Mouse (Mus musculus) liver, embryonic 14.5 days (tissue): Measurements from ENCODE around the gene Srpx2. TPM values are rescaled to one million over a fixed set of nuclear protein-coding genes. Genes with fewer than 3 reads are reported as not detected.

Experiments
- ATAC-seq: fragments of 200-750 bp; cut with Nextera tagmentation; 2 replicates; pipeline ENCODE4 v1.8.0; 2017; ENCODE audit warnings: moderate number of reproducible peaks, mild to moderate bottlenecking, moderate library complexity; ENCODE audit not compliant: insufficient read depth
- DNase-seq, 3 experiments: peaks; one replicate each; pipeline ENCODE4 v3.0.0-alpha.2; 2012 to 2013; ENCODE audit warnings: low read depth in 3 of 3, low spot score in 3 of 3
- H3K27ac ChIP-seq: fragments of 300-500 bp; sonication (generic); 2 replicates; pipeline ENCODE4 v1.5.1; 2014; ENCODE audit warnings: moderate library complexity, mild to moderate bottlenecking, control low read depth, inconsistent platforms
- H3K27me3 ChIP-seq: fragments of 300-500 bp; sonication (generic); 2 replicates; pipeline ENCODE4 v1.6.1; 2014; ENCODE audit warnings: mild to moderate bottlenecking, low read length, moderate library complexity; ENCODE audit not compliant: control insufficient read depth, insufficient read depth
- H3K36me3 ChIP-seq: fragments of 300-500 bp; sonication (generic); replicated peaks from 2 replicates; pipeline ENCODE4 v1.6.1; 2014; ENCODE audit warnings: low read depth; ENCODE audit not compliant: control insufficient read depth, insufficient read depth
- H3K4me1 ChIP-seq, 2 experiments: fragments of 200-500 bp in 1 of 2; fragments of 300-500 bp in 1 of 2; sonication (generic) in 1 of 2; replicated peaks; 2 replicates each; pipeline ENCODE4 v1.6.1; 2012 to 2014; ENCODE audit warnings: antibody characterized with exemption in 1 of 2, inconsistent platforms in 1 of 2, low read length in 1 of 2; ENCODE audit not compliant: control insufficient read depth in 2 of 2, insufficient read depth in 2 of 2
- H3K4me2 ChIP-seq: fragments of 300-500 bp; sonication (generic); 2 replicates; pipeline ENCODE4 v1.6.1; 2014; ENCODE audit warnings: low read depth, mild to moderate bottlenecking, control low read depth, moderate library complexity
- H3K4me3 ChIP-seq, 2 experiments: fragments of 200-500 bp in 1 of 2; fragments of 300-500 bp in 1 of 2; sonication (generic) in 1 of 2; 2 replicates each; pipeline ENCODE4 v1.5.1; 2012 to 2014; ENCODE audit warnings: low read depth in 2 of 2, low read length in 2 of 2, mild to moderate bottlenecking in 2 of 2, control low read depth in 1 of 2, inconsistent platforms in 1 of 2, moderate library complexity in 1 of 2; ENCODE audit not compliant: insufficient read depth in 1 of 2
- H3K9ac ChIP-seq: fragments of 300-500 bp; sonication (generic); replicated peaks from 2 replicates; pipeline ENCODE4 v1.6.1; 2014; ENCODE audit warnings: mild to moderate bottlenecking, control low read depth, moderate library complexity
- H3K9me3 ChIP-seq: fragments of 300-500 bp; sonication (generic); 2 replicates; pipeline ENCODE4 v1.6.1; 2016; ENCODE audit warnings: low read length, mixed read lengths; ENCODE audit not compliant: control insufficient read depth
- CTCF ChIP-seq: IDR thresholded peaks from 2 replicates; pipeline ENCODE4 v1.5.1; 2016; ENCODE audit warnings: antibody characterized with exemption, low read depth, control low read depth
- EP300 ChIP-seq: IDR thresholded peaks from 2 replicates; pipeline ENCODE4 v1.6.1; 2016; ENCODE audit warnings: antibody characterized with exemption, low read depth
- WGBS: fragments of 180-500 bp; shearing (Covaris S2); extraction: QIAGEN DNeasy Blood & Tissue Kit; methylation state at CpG from one replicate; pipeline ENCODE4 v1.1.7; 2014; ENCODE audit not compliant: insufficient replicate concordance; 5-methylcytosine and 5-hydroxymethylcytosine counted together
- polyA plus RNA-seq, 2 experiments: library from polyadenylated mRNA; depleted of rRNA in 1 of 2; stranded (reverse) in 1 of 2; unstranded in 1 of 2; fragments of >200 nt; fragmentation: Nextera tagmentation in 1 of 2; extraction: Ambion mirVana in 1 of 2; gene quantifications; 2 replicates each; pipeline versions ENCODE4 v1.2.1 to v1.2.3; 2012 to 2014

The Srpx2 gene
- polyA plus RNA-seq, 2 experiments, result 0.27 to 0.28 TPM

DNA sequence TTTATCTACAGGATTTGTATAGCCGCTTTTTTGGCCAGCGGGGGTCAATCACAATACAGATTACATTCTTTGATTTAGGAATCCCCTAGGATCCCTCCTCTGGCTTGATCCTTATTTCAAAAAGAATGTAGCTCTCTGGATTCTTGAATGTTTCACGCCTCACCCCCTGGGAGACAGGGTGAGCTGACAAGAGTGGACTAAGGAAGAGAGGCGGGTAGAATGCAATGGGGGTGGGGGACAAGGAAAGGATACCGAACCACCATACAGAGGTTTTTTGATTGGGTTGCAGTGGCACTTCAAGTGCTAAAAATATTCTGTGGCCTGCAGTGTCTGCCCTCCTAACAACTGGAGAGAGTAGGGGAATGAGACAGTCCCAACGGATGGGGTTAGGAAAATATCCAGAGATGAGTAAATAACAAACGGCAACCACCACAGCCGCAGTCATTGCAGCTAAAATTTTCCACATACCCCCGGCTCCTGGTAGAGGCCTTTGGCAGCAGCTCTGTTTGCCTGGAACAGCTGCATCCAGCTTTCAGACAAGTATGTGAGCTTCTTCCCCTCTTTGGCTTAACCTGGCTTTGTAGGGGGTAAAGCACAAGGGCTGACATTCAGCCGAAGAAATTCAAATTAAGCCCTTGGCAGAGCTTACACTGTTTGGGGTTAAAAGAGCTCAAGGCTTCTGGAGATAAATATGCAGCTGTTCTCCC, 3.3 kb downstream of the Srpx2 start:
- Histone ChIP-seq H3K4me1 (no peaks in the 10 kb centered on the region), H3K27ac (no peak overlapping the region), H3K9me3 (no peaks in the 10 kb centered on the region), H3K36me3 (no peaks in the 10 kb centered on the region), H3K4me2 (no peak overlapping the region), H3K9ac (no peak overlapping the region), H3K27me3 (no peaks in the 10 kb centered on the region), H3K4me3 (no peak overlapping the region)
- no peak for DNase-seq
- 41% methylated on average over 10 of the region's 10 CpGs for WGBS
- no peak for ATAC-seq
- no peak for TF ChIP-seq EP300
- no peak for TF ChIP-seq CTCF

DNA sequence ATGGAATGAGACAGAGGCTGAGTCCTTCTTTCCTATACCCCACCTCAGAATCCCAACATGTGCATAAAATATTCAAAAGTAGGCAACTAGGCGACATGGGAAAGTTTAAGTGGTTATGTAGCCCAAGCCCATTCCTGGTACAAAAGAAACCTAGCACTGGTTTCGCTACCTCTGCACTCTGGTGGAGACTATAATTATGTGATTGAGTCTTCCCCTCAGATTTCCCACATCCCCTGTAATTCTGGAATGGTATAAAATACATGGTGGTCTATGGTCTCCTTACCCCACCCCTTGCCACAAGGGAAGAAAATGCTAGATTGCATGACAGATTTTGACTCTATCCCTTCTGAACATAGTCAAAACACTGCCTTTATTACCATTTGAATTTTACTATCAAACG, 4.8 kb downstream of the Srpx2 start:
- TF ChIP-seq CTCF, result no peak
- Histone ChIP-seq H3K4me1 (no peaks in the 10 kb centered on the region), H3K9ac (no peak overlapping the region), H3K9me3 (no peaks in the 10 kb centered on the region), H3K27ac (no peak overlapping the region), H3K36me3 (no peaks in the 10 kb centered on the region), H3K4me2 (no peak overlapping the region), H3K4me3 (no peak overlapping the region), H3K27me3 (no peaks in the 10 kb centered on the region)
- no peak for ATAC-seq
- WGBS, result 50% methylated on average over 3 of the region's 3 CpGs
- DNase-seq, result no peak

DNA sequence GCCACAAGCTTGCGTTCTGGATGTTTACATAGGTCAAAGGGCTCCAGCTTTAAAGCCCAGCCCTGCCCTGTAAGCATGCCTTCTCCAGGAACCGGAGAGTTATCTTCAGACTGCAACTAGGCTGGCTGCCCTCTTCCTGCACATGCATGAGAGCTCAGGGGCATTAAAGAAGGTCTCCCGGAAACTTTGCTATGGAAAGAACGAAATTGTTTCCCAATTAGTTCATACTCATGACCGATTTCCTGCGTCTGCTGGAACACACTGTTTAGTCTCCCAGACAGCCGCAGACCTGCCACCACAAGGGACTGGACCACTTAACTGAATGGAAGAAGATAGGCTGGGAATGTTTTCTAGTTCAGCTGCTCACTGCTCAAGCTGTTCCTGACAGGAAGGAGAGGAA, 6.0 kb downstream of the Srpx2 start:
- Histone ChIP-seq H3K27me3 (no peaks in the 10 kb centered on the region), H3K4me1 (no peaks in the 10 kb centered on the region), H3K4me2 (no peak overlapping the region), H3K9ac (no peak overlapping the region), H3K27ac (no peak overlapping the region), H3K4me3 (no peak overlapping the region), H3K9me3 (no peaks in the 10 kb centered on the region), H3K36me3 (no peaks in the 10 kb centered on the region)
- 29% methylated on average over 7 of the region's 7 CpGs for WGBS
- DNase-seq, result no peak
- no peak for TF ChIP-seq CTCF
- TF ChIP-seq EP300, result no peak
- no peak for ATAC-seq

DNA sequence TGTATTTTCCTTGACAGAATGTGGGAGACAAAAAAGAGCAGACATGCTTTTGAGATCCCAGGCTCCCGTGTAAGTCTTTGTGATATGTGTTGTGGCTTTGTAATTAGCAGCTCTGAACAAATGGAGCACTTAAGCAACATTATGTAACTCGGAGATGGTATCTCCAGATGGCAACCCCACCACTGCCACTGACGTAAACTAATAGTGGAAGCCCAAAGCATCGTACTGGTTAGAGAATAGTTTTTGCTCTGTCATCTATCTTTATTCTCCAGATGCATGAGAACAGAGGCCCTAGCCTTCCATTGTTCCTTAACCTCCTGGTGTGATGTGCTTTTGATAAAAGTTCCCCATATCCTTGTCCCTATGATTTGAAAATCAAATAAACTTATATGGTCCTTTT, 13.0 kb downstream of the Srpx2 start:
- no peaks in the 10 kb centered on the region for H3K4me1 ChIP-seq
- no peak overlapping the region for H3K4me3 ChIP-seq
- H3K9ac ChIP-seq, result no peak overlapping the region
- H3K27me3 ChIP-seq, result no peaks in the 10 kb centered on the region
- WGBS, result 22% methylated on average over 4 of the region's 4 CpGs
- no peak for DNase-seq
- H3K27ac ChIP-seq, result no peak overlapping the region
- H3K36me3 ChIP-seq, result no peaks in the 10 kb centered on the region
- TF ChIP-seq CTCF (no peak), EP300 (no peak)
- no peak for ATAC-seq
- H3K9me3 ChIP-seq, result no peaks in the 10 kb centered on the region
- no peak overlapping the region for H3K4me2 ChIP-seq

DNA sequence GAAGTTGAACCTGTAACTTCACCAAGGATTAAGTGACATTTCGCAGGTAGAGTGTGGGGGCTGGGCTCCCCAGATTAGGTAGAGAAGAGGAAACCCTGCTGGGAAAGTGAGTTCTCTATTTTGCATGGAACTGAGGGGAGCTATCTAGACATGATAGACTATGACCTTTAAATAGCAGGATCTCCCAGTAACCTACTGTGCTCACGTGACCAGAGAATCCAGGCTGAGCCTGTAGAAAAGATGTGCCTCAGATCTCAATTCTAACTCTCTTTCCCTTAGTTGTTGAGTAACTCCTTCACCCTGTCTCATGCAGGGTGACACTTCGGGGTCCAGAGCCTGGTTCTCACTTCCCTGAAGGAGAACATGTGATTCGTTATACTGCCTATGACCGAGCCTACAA, 18.5 kb downstream of the Srpx2 start:
- no peak overlapping the region for H3K4me2 ChIP-seq
- no peaks in the 10 kb centered on the region for H3K9me3 ChIP-seq
- 62% methylated on average over 5 of the region's 5 CpGs for WGBS
- no peak overlapping the region for H3K4me3 ChIP-seq
- no peak for DNase-seq
- H3K27ac ChIP-seq, result no peak overlapping the region
- no peaks in the 10 kb centered on the region for H3K36me3 ChIP-seq
- TF ChIP-seq EP300 (no peak), CTCF (no peak)
- no peak for ATAC-seq
- no peak overlapping the region for H3K9ac ChIP-seq
- no peaks in the 10 kb centered on the region for H3K27me3 ChIP-seq
- no peaks in the 10 kb centered on the region for H3K4me1 ChIP-seq
